Mouse (Mus musculus) adrenal gland, adult 18-20 months (tissue): ENCODE measurements around the gene Gpr156. TPM values are rescaled to one million over a fixed set of nuclear protein-coding genes. Genes with fewer than 3 reads are reported as not detected.

ENCODE experiments used
- DNase-seq, 2 experiments: peaks; one replicate each; pipeline ENCODE4 v3.0.0; 2021 to 2022; ENCODE audit warnings: low spot score in 2 of 2
- long read RNA-seq, 2 experiments: library from polyadenylated mRNA; stranded (forward); transcript quantifications; one replicate each; pipeline ENCODE4 v2.0.0; 2021
- total RNA-seq, 2 experiments: library from RNA; stranded (reverse); gene quantifications; 1 replicate in 1 of 2; 2 replicates in 1 of 2; pipeline ENCODE4 v1.2.3; 2021

The Gpr156 gene
- under 1 TPM in 1 of 2 experiments, not detected in 1; 0.16 TPM for total RNA-seq
- long read RNA-seq, experiment 1, full-length matches to known transcripts = 1 of 1 reads
- long read RNA-seq, experiment 1, partial matches to known transcripts = 0 of 1 reads
- long read RNA-seq, experiment 1, other reads (novel, unspliced or antisense) = 0 of 1 reads
- long read RNA-seq, experiment 2 = 0 reads

GRCm38 (mm10) chr16:37916138-37916817 lies at the start of gene Gpr156:
Gpr156 (plus strand) TSS chr16:37916496.
- DNase-seq = peak; percentile 35 to 58

DNA sequence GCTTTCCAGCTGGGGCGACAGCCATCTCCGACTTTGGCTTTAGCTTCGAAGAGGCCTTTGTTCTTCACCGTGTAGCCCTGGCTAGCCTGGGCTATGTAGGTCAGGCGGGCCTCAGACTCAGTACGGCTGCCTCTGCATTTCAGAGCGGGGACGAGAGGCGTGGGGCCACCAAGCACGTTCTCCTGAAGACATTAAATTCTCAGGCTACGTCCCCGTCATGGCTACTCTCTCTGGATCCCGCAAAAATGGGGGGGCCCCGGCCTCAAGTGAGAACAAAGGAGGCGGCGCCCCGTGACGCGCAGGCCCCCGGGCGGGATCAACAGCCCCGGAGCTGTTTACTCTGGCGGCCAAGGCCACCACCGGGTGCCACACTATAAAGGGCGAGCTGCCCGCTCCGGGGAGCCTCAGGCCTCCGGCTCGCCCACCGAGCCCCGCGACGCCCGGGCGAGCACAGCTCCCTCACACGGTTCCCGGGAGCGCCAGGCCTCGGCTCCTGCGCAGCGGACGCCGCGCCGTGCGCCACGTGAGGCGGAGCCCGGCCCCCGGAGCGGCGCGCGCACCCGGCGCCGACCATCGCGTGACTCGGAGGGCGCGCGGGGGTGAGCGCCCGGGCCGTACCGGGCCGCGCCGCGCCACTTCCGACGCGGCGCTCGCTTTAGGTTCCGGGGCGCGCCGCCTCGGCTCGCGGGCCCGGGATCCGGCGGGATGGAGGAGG lies 48.3 kb upstream of the Gpr156 start, which contains the start of gene Lrrc58:
TSS of gene Lrrc58 (plus strand) at position 599 of the 715 bp plus-strand sequence.
- DNase-seq = peak; percentile 85 to 86

- DNase-seq = peak; percentile 52 to 59
Measured at GRCm38 (mm10) chr16:37868506-37869469, 47.5 kb upstream of the Gpr156 start.

GRCm38 (mm10) chr16:37869470-37870231 lies 46.6 kb upstream of the Gpr156 start:
- no peak for DNase-seq

DNA sequence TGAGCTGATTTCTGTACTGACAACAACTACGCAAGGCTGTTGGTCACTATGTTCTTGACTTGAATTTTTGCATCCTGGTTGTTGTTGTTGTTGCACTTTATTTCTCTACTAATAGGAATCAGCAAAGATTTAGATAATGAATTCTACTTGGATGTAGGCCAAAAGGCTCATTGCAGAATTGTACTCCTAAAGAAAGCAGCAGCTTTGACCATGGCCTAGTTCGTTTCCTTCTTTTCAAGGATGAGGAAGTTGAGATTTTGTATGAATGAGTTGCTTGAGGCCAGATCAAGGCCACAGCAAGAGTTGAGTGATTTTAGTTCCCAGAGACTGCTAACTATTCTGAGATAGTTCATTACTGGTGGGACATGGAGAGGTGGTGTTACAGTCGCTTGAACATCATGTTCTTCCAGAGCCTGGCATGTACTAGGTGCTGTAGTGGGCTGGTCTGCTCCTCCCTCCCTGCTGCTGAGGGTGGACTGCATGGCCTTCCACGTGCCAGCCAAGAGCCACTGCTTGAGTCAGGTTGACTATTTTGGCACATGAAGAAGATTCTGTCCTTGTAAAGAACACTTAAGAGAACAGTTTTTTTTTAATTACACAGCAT lies 45.1 kb upstream of the Gpr156 start:
- peak in 1 of 2 experiments; percentile 46 for DNase-seq

DNA sequence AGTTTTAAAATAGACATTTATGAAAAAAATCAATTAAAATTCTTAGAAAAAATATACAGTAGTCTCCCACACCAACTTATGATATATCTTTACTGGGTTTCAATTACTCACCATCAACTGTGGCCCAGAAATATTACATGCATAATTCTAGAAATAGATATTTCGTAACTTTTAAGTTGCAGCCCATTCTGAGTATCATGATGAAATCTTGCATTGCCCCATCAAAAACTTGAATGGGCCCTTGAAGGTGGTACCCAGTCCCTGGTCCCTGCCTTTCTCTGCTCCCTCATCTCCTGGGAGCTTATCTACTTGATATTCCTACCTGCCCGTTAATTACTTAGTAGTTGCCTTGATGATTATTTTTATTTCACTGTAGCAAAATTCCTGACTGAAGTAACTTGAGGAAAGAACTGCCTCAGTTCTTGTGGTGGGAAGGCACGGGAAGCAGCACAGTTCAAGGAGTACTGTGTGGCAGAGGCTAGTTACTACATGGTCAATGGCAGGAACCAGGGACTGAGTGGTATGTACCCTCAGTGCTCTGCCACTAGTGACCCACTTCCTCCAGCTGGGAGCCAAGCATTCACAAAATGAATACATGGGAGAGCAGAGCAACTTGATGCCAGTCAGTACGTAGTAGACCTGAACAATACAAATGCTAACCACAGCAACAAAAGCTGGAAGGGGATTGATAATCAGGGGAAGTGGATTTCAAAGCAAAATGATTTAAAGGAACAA lies 41.6 kb upstream of the Gpr156 start:
- DNase-seq = no peak

- DNase-seq = no peak
Measured at GRCm38 (mm10) chr16:37877406-37877805, 38.9 kb upstream of the Gpr156 start.

DNA sequence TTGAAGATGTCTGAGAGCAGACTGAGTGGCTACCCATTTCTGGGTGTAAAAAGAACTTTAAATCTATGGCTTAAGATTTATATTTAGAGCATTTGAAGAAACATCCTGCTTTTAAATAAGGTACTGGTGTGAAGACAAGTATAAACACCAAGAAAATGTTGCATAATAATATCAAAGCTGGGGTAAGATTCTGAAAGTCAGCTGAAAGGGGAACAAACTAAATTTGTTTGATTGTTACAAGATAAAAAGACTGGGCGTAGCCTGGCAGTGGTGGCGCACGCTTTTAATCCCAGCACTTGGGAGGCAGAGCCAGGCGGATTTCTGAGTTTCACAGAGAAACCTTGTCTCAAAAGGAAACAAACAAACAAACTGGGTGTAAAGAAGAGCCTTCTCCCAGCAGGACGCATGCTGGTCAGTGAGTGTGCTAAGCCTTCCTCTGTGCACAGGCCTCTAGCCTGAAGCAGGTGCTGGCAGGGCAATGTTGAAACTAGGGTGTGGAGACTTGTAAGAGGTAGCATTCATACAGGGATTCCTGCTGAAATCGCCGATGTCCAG lies 37.3 kb upstream of the Gpr156 start:
- no peak for DNase-seq

DNA sequence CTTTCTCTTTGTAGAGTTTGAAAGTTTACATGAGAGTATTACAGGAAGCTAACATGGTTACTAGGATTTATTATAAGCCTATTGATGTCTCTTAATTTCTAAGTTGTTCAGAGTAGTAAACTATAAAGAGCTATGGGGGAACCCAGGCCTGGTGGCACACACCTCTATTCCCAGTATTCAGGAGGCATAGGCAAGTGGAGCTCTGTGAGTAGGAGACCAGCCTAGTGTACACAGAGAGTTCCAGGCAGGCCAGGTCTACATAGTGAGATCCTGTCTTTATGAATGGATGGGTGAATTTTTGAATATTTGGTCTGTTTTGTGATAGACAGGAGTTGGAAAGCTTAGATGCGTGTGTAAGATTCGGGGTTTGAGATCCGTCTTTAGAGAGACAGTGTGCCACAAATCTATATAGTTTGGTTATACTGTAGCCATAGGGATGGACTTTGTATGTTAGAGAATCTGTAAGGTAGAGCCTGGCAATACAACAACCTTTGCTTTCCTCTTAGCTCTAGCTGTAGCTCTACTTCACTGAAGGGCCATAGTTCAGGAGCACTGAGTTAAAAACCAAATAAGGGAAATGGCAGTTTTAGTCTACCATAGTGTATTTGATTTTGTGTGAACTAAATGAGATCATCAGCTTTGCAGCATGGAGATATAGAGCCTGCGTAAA lies 36.4 kb upstream of the Gpr156 start:
- no peak for DNase-seq

GRCm38 (mm10) chr16:37881168-37881567 lies 35.1 kb upstream of the Gpr156 start:
- no peak for DNase-seq

DNA sequence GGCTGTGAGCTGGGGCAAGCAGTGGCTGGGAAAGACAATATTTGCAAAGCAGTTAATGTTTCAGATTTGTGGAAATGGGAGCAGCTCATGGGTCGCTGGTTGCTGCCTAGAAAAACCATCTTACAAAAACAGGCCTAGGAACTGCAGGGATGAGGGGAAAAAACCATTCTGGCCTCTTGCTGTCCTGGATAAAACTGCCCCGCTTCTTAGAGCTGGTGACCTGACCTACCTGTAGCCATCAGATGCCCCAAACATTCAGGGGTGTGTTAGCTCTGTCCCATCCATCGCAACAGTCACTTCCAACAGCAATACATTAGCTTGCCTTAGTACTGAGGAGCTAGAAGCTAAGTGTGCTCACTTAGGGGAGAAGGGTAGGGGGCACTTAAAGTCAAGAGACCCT lies 27.3 kb upstream of the Gpr156 start:
- no peak for DNase-seq

DNA sequence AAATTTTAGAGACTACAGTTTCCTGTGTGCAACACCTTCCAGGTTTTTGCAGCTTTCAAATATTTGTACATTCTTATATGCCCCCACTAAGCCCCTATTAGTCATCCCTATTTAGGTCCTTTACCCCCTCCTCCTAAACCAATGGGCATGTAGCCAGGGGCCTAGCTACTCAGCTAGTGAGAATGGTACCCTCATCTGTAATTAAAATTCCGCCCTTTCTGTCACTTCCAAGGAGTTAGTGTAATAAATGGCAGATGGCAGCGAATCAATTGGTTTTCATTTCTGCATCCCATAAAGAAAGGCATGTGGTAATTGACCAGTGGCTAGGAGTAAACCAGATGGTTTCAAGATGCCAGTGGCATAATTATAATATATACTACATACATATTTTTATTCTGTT lies 23.6 kb upstream of the Gpr156 start:
- no peak for DNase-seq

DNA sequence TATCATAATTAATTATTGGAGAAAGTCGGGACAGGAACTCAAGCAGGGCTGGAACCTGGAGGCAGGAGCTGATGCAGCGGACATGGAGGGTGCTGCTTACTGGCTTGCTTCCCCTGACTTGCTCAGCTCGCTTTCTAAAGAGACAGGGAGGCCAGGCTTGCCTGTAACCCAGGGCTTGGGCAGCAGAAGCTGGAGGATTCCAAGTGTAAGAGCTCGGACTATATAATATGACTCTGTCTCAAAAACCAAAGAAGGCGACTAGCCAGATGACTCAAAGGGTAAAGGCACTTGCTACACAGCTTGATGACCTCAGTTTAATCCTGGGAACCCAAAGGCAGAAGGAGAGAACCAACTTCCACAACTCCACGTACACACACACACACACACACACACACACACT lies 22.9 kb upstream of the Gpr156 start:
- no peak for DNase-seq

DNA sequence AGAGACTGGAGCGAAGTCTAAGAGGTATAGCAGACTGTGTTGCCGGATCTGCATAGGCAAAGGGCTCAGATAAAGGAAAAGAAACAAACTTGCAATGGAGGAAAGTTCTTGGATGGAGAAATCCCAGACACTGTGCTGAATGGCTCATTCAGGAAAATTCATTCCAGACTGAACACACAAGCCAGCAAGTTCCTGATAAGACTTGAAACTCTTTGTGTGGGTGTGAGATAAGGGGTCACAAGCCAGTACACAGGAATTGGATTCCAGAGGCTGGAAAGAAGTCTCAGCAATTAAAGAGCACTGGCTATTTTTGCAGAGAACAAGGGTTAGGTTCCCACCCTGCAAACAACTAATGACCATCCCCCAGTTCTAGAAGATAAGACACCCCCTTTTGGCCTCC lies 22.4 kb upstream of the Gpr156 start:
- no peak for DNase-seq

DNA sequence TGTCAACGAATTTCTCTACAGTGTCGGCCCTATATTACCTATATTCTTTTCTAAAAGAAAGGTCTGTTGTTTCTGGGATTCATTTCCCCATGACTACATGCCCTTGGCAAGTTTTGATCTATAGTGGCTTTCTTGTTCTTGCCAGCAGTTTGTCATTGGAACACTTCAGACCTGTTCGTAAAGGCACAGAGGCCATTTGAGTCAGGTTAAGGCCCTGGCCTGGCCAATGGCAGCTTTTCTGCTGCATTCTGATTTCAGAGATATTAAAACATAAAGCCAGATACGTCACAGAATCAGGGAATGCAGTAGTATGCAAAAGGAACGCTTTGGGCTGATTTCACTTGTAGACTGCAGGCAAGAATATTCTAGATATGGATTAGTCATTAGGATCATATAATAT lies 17.5 kb upstream of the Gpr156 start:
- no peak for DNase-seq

DNA sequence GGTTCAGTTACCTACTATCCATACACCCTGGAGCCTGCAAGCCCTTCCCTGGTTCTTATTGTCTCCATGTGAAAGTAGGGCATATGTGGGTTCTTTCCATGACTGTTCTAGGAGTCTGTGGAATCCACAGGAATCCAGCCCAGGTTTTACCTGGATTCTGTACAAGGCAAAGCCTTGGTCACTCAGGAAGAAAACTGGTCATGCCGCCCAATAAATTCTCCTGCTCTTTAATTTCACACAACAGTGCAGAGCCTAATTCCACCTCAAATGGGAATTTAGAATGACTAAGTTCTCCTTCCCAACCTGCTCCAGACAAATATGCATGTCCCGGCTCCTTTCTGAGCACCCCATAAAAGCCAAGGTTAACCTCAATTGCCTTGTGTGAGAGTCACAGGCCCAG lies 16.9 kb upstream of the Gpr156 start:
- no peak for DNase-seq

DNA sequence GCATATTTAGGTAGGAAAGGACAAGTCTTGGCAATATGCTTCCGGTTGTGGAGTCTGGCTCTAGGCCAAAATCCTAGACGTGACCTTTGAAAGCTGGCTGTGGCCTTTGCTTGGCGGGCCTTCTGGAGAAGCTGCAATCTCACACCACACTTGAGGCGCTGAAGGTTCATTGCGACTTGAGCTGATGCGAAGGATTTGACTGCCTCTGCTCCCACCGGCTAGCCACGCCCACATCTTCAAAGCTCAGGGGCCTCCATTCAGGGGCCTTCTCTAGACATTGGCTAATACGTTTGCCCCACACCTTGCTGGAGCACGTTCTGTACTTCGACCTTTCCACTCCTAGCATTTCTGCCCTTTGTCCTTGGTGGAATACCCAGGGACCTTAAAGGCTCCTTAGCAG lies 15.0 kb upstream of the Gpr156 start:
- DNase-seq = no peak

DNA sequence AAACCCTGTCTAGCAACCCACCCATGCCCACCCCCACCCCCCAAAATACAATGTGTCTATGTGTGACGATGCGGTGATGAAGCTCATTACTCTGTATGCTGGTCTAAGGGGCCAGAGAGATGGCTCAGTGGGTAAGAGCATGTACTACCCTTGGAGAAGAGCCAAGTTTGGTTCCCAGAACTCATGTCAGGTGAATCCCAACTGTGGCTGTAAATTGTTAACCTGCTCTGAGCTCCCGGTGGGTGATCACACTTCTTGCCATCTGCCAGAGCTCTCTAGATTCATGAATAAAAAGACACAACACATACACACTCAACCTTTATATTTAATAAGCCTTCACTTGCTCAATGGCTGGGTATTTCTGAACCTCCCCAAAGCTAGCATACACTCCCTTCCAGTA lies 9.8 kb upstream of the Gpr156 start:
- no peak for DNase-seq
